Mouse (Mus musculus) brain, embryonic 14.5 days (tissue): ENCODE data around the gene Ptgir.

Source experiments
- CTCF ChIP-seq: fragments of 200-500 bp; IDR thresholded peaks from 2 replicates; pipeline ENCODE4 v1.5.1; 2012; ENCODE audit warnings: inconsistent platforms, mild to moderate bottlenecking, moderate library complexity, borderline replicate concordance; ENCODE audit not compliant: insufficient read depth, insufficient read length; ENCODE audit errors: extremely low read depth
- POLR2A ChIP-seq: fragments of 200-500 bp; IDR thresholded peaks from 2 replicates; pipeline ENCODE4 v1.6.1; 2012; ENCODE audit warnings: mild to moderate bottlenecking, inconsistent platforms, borderline replicate concordance; ENCODE audit not compliant: poor library complexity, insufficient read depth, insufficient read length, severe bottlenecking; ENCODE audit errors: extremely low read depth

DNA sequence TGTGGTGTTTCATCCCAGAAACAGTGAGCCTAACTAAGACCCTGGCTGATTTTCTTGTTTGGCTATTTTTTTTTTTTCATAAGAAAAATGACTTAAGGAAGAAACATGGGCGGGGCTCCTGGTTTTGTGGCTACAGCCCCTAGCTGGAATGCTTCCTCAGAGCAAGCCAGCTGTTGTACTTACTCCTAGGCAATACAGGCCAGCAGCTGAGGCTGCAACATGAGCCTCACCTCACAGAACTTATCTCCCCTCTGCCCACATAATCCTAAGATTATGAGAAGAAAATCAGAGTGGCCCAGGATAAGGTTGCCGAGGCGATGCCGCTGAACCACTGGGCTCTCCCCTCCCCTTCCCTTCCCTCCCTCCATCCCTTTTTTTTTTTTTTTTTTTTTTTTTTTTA is 49.4 kb downstream of the Ptgir start:
- TF ChIP-seq CTCF (no peak), POLR2A (no peak)
